Mouse (Mus musculus) midbrain, embryonic 16.5 days (tissue): ENCODE measurements around the gene Lman2. TPM values are rescaled to one million over a fixed set of nuclear protein-coding genes. Genes with fewer than 3 reads are reported as not detected.

Experiments
- polyA plus RNA-seq: library from polyadenylated mRNA; unstranded; fragments of >200 nt; fragmentation: Nextera tagmentation; extraction: Ambion mirVana; gene quantifications from 2 replicates; pipeline ENCODE4 v1.2.1, GENCODE M21; 2015

The Lman2 gene
- polyA plus RNA-seq, 1 experiment from 2014 or later: 43.4 TPM

Other genes starting within 250 kb of the Lman2 start
- gene Gm17617, start 229.2 kb downstream of the Lman2 start, polyA plus RNA-seq: not detected in 2 replicates
- 0.60 and 0.82 TPM in 2 replicates for gene Fgfr4, start 210.1 kb downstream of the Lman2 start, polyA plus RNA-seq
- 45.2 and 54.8 TPM in 2 replicates for gene Nsd1, start 153.0 kb downstream of the Lman2 start, polyA plus RNA-seq
- 319 and 320 TPM in 2 replicates for gene Prelid1, start 42.3 kb downstream of the Lman2 start, polyA plus RNA-seq
- 91.0 and 92.2 TPM in 2 replicates for gene Rab24, start 40.8 kb downstream of the Lman2 start, polyA plus RNA-seq
- 6.9 and 7.9 TPM in 2 replicates for gene Mxd3, start 33.0 kb downstream of the Lman2 start, polyA plus RNA-seq
- gene Rgs14, start 6.9 kb upstream of the Lman2 start, polyA plus RNA-seq: 0.34 and 0.62 TPM in 2 replicates
- not detected in 2 replicates for gene Slc34a1, start 35.4 kb upstream of the Lman2 start, polyA plus RNA-seq
- gene Pfn3, start 52.4 kb upstream of the Lman2 start, polyA plus RNA-seq: 0.57 and 0.98 TPM in 2 replicates
- 0.31 TPM in 1 of 2 replicates, not detected in the other for gene F12, start 64.0 kb upstream of the Lman2 start, polyA plus RNA-seq
- gene Grk6, start 82.3 kb upstream of the Lman2 start, polyA plus RNA-seq: 28.3 and 31.8 TPM in 2 replicates
- 5.0 and 5.6 TPM in 2 replicates for gene Prr7, start 101.5 kb upstream of the Lman2 start, polyA plus RNA-seq
- 617 and 675 TPM in 2 replicates for gene Dbn1, start 125.3 kb upstream of the Lman2 start, polyA plus RNA-seq
- gene Pdlim7, start 150.9 kb upstream of the Lman2 start, polyA plus RNA-seq: 156 and 158 TPM in 2 replicates
- 5.1 and 5.6 TPM in 2 replicates for gene Dok3, start 166.5 kb upstream of the Lman2 start, polyA plus RNA-seq
- gene Ddx41, start 173.9 kb upstream of the Lman2 start, polyA plus RNA-seq: 57.0 and 58.1 TPM in 2 replicates
- gene Fam193b, start 208.3 kb upstream of the Lman2 start, polyA plus RNA-seq: 48.3 and 56.3 TPM in 2 replicates
- 109 and 117 TPM in 2 replicates for gene Tmed9, start 210.9 kb upstream of the Lman2 start, polyA plus RNA-seq
- gene B4galt7, start 237.1 kb upstream of the Lman2 start, polyA plus RNA-seq: 42.7 and 46.1 TPM in 2 replicates